Mouse (Mus musculus) monocyte, adult 5-6 weeks (primary cell): ENCODE measurements around the gene Mef2d. TPM values are rescaled to one million over a fixed set of nuclear protein-coding genes. Genes with fewer than 3 reads are reported as not detected.

ENCODE experiments used
- ATAC-seq: fragments of 153-309, 156-312 bp; replicated peaks from 2 replicates; pipeline ENCODE4 v1.8.0; 2017; ENCODE audit warnings: mild to moderate bottlenecking; ENCODE audit not compliant: low TSS enrichment, insufficient number of reproducible peaks, severe bottlenecking, poor library complexity, low FRiP score
- total RNA-seq: library from RNA; stranded (forward); fragments of 200-1000, 200-491, 200-594 nt; gene quantifications from 3 replicates; pipeline ENCODE4 v1.2.3, GENCODE M21; 2017

Mef2d gene
- 94.8 to 111 TPM (median 99.0 TPM) in 3 replicates for total RNA-seq

GRCm38 (mm10) chr3:88141787-88142523 is at the start of gene Mef2d:
Mef2d (plus strand) TSS chr3:88142372.
- peak; percentile 61 for ATAC-seq

GRCm38 (mm10) chr3:88094126-88094525 is 48.0 kb upstream of the Mef2d start:
- ATAC-seq, result no peak

DNA sequence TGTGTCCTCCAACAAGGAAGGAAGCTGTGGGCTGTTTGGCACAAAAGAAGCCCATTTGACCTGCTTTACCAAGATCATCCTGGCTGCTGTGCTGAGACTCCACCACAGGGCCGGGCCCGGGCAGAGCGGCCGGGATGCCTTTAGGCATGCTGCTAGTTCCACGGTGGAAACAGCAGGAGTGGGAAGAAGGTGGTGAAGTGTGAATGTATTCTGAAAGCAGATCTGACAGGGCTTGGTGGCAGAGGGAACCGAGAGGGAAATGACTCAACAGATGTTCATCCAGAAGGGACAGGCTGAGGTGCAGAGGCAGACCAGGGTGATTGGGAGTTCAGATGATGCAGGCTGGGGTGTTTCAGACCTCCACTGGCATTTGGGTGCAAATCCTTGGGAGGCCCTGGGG is 44.5 kb upstream of the Mef2d start:
- no peak for ATAC-seq

DNA sequence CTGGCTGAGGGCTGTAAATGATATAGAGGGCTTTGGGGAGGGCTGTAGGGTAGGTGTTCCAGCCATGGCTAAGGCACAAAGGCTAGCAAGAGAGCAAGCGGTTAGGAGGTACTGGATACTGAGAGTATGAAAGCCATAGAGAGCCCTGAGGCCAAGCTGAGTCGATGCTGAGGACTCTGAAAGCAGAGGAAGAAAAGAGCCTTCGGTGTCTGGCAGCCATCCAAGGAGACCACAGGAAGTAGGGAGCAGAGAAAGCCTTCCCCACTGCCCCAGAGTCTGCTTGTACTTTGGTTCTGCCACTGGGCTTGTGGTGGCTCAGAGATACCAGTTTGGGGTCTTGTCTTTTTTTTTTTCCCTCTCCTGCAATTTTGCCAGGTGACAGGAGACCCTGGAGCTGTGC is 41.9 kb upstream of the Mef2d start:
- no peak for ATAC-seq

- no peak for ATAC-seq
Observed at GRCm38 (mm10) chr3:88101736-88102135, 40.4 kb upstream of the Mef2d start.

- no peak for ATAC-seq
Observed at GRCm38 (mm10) chr3:88102196-88102595, 40.0 kb upstream of the Mef2d start.

- ATAC-seq, result no peak
Observed at GRCm38 (mm10) chr3:88102611-88103010, 39.6 kb upstream of the Mef2d start.

DNA sequence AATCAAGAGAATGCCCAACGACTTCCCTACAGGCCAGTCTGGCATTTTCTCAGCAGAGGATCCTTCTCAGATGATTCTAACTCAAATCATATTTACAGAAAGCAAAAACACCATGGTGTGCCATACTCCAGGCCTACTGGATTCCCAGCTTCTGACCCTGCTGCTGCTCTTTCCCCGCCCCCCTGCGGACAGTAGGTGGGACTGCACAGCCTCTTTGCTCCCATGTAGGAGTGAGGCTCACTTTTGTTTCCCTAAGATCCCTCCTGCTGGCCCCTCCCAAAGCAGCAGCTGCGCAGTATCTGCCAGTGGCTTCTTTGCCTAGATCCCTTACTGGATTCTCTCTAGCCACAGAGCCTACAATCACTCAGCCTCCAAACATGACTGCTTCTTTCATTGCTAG is 36.0 kb upstream of the Mef2d start:
- no peak for ATAC-seq

DNA sequence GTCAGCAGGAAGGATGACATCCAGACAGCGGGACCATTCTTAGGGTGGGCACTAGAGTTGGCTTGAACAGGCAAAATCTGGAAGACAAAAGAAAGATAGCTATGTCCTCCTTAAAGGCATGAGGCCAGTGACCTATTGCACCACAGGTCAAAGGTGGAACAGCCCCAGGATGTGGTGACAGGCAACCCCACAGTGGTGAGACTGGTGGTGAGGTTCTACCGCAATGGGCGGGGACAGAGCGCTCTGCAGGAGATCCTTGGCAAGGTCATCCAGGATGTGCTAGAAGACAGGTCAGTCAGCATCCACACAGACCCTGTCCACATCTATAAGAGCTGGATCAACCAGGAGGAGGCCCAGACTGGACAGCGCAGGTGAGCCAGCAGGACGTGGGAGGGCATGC is 33.0 kb upstream of the Mef2d start:
- ATAC-seq, result 0 out of 2 replicates have a peak, but pooled peaks have one; percentile 26

- ATAC-seq, result no peak
Observed at GRCm38 (mm10) chr3:88114396-88114795, 27.8 kb upstream of the Mef2d start.

DNA sequence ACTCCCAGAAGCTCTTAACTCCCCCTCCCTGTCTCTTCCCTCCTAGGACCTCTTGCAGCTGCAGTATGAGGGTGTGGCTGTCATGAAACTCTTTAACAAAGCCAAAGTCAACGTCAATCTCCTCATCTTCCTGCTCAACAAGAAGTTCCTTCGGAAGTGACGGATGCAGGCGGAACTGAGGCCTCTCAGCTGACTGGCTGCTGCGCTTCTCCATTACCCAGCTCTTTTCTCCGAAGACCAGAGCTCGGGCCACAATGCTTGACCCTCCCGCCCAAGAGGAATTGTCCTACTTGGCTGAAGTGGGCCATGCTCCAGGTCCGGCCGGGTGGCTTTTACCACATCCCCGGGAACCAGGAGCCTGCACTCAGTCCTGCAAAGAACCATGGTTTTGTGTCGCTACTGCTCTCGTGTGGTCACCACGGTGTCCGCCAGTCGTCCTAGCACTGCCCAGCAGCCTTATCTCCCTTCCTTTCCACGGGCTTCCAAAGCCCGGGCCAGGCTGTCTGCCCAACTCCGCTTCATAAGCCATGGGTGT is 22.0 kb upstream of the Mef2d start:
- ATAC-seq, result no peak

DNA sequence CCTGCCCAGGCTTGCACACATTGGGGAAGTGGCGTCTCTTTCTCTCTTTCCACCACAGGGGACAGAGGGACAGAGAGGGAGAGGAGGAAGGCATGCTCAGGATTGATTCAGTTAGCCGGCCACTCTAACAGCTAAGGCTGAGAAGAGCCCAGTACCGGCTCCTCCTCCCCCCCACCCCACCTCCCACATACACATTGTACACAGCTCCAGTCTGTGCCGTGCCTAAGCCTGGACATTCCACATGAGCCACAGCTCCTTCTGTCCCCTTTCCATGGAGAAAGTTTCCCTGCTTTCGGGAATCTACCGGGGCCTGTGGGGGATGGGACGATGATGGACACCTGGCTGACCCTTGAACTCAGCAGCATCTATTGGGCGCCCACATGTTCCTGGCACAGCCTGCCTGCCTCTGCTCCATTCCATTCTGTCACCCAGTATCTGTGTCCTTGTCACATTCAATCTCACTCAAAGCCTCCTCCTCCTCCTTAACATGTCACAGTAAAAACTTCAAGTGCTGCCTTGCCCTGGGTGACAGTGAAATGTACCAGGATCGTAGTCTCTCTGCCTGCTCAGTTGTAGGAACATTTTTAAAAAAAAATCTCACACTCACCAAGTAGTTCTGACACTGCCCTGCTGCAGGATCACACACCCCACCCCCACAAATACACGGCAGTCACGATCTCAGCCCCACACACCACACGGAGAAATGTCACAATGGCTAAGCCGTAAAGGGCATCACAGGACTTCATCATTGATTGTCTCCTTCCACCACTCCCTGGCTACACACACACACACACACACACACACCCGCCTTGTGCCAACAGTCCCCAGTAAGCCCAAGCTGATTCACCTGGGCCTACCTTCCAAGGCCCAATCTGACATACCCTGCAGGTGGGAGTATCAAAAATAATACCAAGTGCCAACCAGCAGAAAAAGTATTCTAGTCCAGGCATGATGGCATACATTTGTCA is 20.7 kb upstream of the Mef2d start:
- ATAC-seq, result no peak

DNA sequence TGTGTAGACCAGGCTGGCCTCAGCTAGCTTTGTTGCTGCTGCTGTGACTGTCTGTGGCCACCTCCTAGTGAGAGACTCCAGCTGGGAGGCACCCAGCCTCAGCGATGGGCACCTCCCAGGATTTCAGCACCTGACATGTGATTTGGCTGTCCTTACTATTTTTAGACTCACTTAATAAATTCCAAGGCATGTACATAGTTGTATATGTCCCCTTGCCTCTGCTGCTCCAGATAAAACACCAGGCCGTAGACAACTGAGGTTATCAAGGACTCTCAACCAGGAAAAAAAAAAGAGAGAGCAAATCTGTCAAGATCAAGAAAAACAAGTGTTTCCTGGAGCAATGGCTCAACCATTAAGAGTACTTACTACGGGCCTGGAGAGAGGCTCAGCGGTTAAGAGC is 17.0 kb upstream of the Mef2d start:
- no peak for ATAC-seq

GRCm38 (mm10) chr3:88126181-88126580 is 16.0 kb upstream of the Mef2d start:
- ATAC-seq, result no peak

DNA sequence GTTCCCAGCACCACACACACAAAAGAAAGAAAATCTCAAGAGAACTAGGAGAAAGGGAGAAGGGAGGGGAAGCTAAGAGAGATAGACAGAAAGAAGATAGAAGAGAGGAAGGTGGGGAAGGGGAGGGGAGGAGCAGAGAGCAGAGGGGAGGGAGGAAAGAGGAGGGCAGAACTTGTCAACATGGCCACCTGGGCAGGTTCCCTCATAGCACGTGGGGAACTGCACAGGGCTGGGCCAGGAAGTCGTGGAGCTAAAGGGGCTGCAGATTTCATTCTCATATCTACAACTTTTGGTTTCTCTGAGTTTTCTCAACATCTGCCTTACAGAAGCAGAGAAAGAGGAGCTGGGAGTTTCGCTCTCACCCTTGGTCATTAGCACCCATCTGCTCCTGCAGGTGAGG is 14.5 kb upstream of the Mef2d start:
- no peak for ATAC-seq

DNA sequence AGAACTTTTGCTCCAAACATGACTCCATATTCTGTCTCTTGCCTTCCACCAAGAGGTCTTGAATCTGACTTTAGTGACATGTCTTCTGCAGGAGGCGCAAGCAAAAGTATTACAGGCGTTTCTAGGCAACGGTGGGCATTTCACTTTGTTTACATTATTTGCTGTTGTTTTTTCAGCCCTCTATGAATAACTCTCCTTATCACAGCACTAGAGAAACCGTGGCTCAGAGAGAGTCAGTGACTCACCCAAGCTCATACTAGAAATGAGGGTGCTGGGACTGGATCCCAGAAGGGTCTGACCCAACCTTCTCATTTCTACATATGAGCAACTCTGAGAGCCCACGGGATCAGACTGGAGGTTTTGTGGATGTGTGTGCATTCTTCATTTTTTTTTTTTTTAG is 14.1 kb upstream of the Mef2d start:
- ATAC-seq, result no peak

DNA sequence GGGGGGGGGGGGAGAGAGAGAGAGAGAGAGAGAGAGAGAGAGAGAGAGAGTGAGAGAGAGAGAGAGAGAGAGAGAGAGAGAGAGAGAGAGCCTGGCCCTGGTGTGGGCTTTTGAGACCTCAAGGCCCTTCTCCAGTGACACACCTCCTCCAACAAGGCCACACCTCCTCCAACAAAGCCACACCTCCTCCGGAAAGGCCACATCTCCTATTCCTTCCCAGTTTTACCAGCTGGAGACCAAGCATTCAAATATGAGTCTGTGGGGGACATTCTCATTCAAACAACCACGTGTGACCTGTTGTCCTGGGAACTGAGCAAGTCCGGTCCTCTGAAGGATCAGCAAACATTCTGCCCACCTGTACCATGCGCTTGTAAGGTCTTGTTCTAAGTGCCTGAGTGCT is 13.2 kb upstream of the Mef2d start:
- no peak for ATAC-seq

DNA sequence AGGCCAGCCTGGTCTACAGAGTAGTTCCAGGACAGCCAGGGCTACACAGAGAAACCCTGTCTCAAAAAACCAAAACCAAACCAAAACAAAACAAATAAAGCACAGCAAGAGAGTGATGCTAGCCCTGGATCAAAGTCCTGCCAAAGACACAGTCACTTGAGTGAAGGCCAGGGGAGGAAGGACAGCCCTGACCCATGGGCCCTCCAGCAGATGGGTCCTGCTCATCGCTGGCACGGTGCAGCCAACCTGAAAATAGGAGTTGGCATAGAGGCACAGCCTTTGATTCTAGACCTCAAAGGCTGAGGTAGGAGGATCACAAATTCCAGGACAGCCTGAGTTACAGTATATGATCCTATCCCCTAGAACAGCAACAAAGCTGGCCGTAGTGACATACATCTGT is 11.1 kb upstream of the Mef2d start:
- ATAC-seq, result no peak

DNA sequence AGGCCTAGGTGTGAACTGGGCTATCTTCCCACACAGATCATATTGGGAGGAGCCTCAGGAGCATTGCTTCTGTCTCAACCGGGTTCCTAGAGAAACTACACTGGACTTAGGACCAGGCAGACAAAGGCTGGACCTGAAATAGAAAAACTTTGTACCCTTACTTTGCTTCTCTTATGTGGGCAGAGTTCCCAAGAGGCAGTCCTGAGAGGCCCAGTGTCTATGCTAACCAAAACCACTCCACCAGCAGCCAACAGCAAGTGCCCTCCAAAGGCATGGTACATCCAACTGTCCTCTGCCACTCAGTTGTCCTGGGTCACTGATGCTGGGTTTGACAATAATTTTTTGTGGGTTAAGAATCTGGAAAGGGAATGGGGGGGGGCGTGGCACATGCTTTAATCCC is 9.7 kb upstream of the Mef2d start:
- no peak for ATAC-seq
